Mouse (Mus musculus) bone marrow macrophage, adult 2 months (primary cell): Measurements from ENCODE around the gene Dmd. TPM values are rescaled to one million over a fixed set of nuclear protein-coding genes. Genes with fewer than 3 reads are reported as not detected.

Experiments
- H3K27ac ChIP-seq: 2 replicates; pipeline ENCODE4 v1.5.1; 2012; ENCODE audit warnings: low read depth, low read length; ENCODE audit not compliant: insufficient read depth
- H3K4me1 ChIP-seq: 2 replicates; pipeline ENCODE4 v1.6.1; 2012; ENCODE audit warnings: low read length; ENCODE audit not compliant: control insufficient read depth, insufficient read depth
- H3K4me3 ChIP-seq: 2 replicates; pipeline ENCODE4 v1.5.1; 2012; ENCODE audit warnings: mild to moderate bottlenecking, low read length, moderate library complexity; ENCODE audit not compliant: insufficient read depth
- CTCF ChIP-seq: IDR thresholded peaks from 2 replicates; pipeline ENCODE4 v1.5.1; 2012; ENCODE audit warnings: low read depth, mild to moderate bottlenecking, low read length, moderate library complexity
- POLR2A ChIP-seq: IDR thresholded peaks from 2 replicates; pipeline ENCODE4 v1.6.1; 2012; ENCODE audit warnings: mild to moderate bottlenecking, low read depth, low read length, borderline replicate concordance
- polyA plus RNA-seq: library from polyadenylated mRNA; stranded (reverse); fragments of >200 nt; gene quantifications from 2 replicates; pipeline ENCODE4 v1.2.4, GENCODE M21; 2012; ENCODE audit not compliant: missing spikeins, insufficient read depth, insufficient read length

Gene Dmd
- polyA plus RNA-seq, 1 experiment, result 0.23 TPM

DNA sequence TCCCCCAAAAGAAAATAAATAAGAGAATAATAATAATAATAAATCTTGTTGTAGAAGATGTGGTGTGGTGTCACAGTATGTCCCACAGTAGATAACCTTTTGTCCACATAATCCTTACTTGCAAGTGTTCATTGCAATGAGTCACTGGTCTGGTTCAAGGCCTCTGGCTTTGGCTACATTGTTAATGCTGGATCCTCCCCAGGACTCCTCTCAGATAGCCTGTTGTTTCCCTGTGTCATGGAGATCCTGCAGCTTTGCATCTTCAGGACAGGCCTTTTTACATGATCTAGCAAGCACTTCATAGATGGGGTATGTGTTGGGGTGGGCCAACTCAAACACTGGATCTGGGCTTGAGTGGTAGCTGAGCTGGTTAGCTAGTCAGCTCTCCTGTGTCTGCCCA lies 2150.0 kb downstream of the Dmd start:
- no peak for TF ChIP-seq POLR2A
- H3K4me1 ChIP-seq, result no peaks in the 10 kb centered on the region
- H3K27ac ChIP-seq, result no peak overlapping the region
- H3K4me3 ChIP-seq, result no peak overlapping the region

DNA sequence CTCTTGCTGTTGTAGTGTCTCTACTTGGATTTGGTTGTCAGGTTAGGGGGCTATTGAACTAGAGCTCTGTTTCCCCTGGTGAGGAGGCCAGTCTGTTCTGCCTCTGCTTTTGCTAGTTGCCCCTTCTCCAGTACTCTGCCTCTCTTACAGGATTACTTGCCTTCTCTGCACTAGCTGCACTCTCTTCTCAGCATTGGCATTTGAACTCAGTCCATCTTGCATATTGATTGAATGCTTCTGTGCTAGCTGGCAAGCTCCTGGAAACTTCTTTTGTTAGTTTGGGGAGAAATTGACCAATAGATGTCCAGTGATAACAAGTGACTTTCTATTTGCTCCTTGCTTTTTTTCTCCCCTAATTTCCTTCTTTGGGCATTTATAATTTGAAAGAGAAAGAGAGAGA lies 2163.7 kb downstream of the Dmd start:
- Histone ChIP-seq H3K4me3 (no peak overlapping the region), H3K4me1 (no peaks in the 10 kb centered on the region), H3K27ac (no peak overlapping the region)
- no peak for TF ChIP-seq POLR2A
- TF ChIP-seq CTCF, result no peak

DNA sequence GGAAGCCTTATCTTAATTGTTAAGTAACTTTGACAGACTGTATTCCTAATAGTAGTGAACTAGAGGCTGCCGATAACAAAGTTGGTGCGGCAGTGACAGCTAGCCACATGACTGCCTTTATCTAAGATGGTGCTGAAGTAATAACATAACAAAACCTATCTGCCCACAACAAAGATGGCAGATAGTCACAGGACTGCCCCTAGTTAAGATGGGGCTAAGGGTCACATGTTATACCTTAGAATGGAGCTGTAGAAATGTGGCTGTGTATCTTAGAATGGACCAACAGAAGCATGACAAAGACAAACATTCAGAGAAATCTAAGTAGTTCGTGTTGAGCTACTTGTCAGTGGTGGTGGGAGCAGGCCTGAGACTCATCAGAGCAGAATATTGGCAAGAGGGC lies 2184.0 kb downstream of the Dmd start:
- TF ChIP-seq POLR2A (no peak), CTCF (no peak)
- H3K27ac ChIP-seq, result no peak overlapping the region
- no peak overlapping the region for H3K4me3 ChIP-seq
- no peaks in the 10 kb centered on the region for H3K4me1 ChIP-seq

DNA sequence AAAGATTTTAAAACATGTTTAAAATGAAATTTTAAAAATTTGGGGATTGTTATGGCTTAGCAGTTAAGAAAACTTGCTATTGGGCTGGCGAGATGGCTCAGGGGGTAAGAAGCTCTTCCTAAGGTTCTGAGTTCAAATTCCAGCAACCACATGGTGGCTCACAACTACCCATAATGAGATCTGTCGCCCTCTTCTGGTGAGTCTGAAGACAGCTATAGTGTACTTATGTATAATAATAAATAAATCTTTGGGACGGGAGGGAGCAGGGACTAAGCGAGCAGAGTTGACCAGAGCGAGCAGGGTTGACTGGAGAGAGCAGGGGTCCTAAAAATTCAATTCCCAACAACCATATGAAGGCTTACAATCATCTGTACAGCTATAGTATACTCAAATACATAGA lies 2188.6 kb downstream of the Dmd start:
- no peaks in the 10 kb centered on the region for H3K4me1 ChIP-seq
- no peak overlapping the region for H3K4me3 ChIP-seq
- H3K27ac ChIP-seq, result no peak overlapping the region
- no peak for TF ChIP-seq POLR2A
- no peak for TF ChIP-seq CTCF

DNA sequence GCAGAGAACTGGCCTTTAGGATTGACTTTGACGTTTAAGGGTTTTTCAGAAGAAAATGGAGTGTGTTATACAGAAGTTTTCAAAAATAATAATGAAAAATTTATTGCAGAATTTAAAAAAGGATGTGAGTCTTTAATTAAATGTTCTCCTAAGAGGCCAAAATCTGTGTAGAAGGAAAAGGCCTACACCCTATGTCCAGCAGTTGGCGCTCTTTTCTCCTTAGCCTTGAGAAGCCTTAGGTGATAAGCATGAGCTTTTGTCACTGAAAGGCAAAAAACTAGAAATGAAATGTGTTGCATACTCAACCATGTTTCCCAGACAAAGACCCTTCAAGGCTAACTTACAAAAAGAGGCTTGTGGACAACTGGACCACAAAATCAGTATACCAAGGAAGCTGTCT lies 2222.6 kb downstream of the Dmd start:
- no peak overlapping the region for H3K4me3 ChIP-seq
- TF ChIP-seq CTCF, result no peak
- TF ChIP-seq POLR2A, result no peak
- H3K4me1 ChIP-seq, result no peaks in the 10 kb centered on the region
- no peak overlapping the region for H3K27ac ChIP-seq

DNA sequence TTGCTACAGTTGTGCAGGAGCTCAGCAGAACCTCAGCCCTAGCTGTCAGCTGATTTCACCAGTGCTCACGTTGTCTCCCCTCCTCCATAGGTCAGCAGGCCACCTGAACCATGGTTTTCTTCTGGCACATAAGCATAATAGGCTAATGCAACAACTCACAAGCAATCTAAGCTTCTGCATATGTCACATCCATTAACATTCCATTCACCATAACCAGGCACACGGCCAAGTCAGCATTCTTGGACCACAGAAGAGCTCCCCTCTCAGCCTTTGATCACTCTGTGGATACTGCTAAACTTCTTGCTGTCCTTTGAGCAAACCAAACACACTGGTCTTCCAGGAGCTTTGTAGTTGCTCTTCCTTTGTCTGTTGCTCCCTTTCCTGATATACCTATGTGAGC lies 2238.9 kb downstream of the Dmd start:
- TF ChIP-seq CTCF, result no peak
- TF ChIP-seq POLR2A, result no peak
- no peak overlapping the region for H3K27ac ChIP-seq
- no peak overlapping the region for H3K4me3 ChIP-seq
- no peaks in the 10 kb centered on the region for H3K4me1 ChIP-seq

DNA sequence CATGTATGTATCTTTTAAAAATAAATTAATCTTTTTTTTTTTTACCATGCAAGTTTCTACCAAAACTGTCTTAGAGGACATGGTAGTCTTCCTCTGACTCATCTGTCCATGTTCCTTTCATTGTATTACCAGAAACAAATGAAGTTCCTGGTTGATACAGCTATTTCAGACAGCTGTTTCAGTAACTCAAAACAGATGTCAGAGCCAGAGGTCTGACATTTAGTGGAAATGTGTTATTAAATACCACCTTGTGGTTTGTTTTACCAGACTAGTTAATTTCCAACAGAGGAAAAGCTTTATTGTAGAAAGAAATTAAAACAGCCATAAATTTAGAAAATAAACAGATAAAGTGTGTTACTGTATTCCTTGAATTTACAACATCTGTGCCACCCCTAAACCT lies 2245.2 kb downstream of the Dmd start:
- H3K4me3 ChIP-seq, result no peak overlapping the region
- TF ChIP-seq CTCF (no peak), POLR2A (no peak)
- H3K27ac ChIP-seq, result no peak overlapping the region
- H3K4me1 ChIP-seq, result no peaks in the 10 kb centered on the region

DNA sequence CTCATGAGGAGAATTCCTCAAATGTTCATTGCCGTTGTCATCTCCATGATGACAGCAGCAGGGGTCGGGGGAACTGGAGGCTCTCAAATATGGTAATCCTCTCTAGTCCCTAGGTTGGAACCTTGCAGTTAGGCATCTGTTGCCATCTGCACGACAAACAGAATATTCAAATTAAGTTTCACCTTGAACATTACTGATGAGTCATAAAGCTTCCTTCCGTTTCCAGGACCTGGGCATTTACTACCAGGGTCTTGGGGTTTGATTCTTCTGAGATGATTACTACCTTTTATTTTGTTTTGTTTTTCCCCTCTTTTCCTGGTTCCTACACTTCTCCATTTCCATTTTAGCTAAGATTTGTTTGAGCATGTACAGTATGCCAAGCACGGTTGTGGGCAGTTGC lies 2249.0 kb downstream of the Dmd start:
- TF ChIP-seq CTCF (no peak), POLR2A (no peak)
- Histone ChIP-seq H3K4me3 (no peak overlapping the region), H3K27ac (no peak overlapping the region), H3K4me1 (no peaks in the 10 kb centered on the region)

DNA sequence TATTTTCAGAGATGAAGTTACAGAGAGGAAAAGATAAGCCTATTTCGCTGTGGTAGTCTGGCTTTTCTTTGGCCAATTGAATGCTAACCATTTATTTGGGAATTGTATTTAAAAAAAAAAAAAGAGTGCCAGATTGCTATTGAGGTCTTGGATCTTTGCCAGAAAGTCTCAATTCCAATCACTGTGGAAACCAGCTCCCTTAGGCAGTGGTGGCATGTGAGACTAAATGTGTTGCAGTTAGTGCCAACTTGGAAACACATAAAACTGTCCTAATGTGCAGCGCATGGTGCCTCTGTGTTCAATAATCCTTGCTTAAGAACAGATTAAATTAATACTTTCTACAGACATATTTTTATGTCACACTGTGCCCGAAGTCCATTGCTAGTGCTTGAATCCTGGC lies 2250.7 kb downstream of the Dmd start:
- TF ChIP-seq POLR2A (no peak), CTCF (no peak)
- H3K4me1 ChIP-seq, result no peaks in the 10 kb centered on the region
- no peak overlapping the region for H3K4me3 ChIP-seq
- H3K27ac ChIP-seq, result no peak overlapping the region

DNA sequence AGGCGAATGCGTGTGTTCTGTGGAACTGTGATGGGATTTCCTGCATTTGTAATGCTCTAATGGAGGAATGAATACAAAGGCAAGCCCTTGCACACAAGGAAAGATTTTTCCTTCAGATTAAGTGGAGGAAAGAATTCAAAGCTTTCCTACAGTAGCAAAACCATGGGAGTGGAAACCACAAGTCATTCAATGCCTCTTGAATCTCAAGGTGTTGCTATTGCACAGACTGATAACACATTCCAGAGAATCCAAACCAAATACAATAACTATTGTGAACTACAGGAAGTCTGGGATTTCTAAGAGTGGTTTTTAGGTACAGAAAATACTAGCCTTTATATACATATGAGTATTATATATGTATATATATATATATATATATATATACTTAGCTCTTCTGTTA lies 2258.3 kb downstream of the Dmd start:
- Histone ChIP-seq H3K4me1 (no peaks in the 10 kb centered on the region), H3K4me3 (no peak overlapping the region), H3K27ac (no peak overlapping the region)
- TF ChIP-seq CTCF (no peak), POLR2A (no peak)

DNA sequence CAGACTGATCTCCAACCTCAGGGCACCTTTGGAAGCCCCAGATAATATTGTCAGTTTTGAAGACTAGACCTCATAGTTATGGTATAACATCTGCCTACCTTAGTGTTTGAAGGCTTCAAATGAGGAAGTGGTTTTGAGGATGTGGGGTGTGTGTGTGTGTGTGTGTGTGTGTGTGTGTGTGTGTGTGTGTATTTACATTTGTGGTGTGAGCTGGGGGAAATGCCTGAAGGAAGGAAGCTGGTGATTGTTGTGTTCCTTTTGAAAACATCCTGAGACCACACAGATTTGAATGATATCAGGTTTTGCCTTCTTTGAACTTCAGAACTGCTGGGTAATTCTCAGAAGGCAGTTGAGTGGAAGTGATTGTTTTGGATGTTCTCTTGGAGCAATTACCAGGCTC lies 2278.2 kb downstream of the Dmd start:
- Histone ChIP-seq H3K27ac (no peak overlapping the region), H3K4me1 (peaks cover 2% of the 10 kb centered on the region; the same call in 1 of the 2 replicates)
- no peak for TF ChIP-seq POLR2A
- no peak for TF ChIP-seq CTCF

More for the DNA sequence above, 2278.2 kb downstream of the Dmd start:
- no peak overlapping the region for H3K4me3 ChIP-seq
